Mouse (Mus musculus): Measurements from ENCODE around the gene Plekhg5. TPM values are rescaled to one million over a fixed set of nuclear protein-coding genes. Genes with fewer than 3 reads are reported as not detected.

Gene Plekhg5
- total RNA-seq, 1 experiment from 2014 or later: 5.6 TPM

GRCm38 (mm10) chr4:152135363-152135762 is 63.1 kb downstream of the Plekhg5 start:
- no peak for ATAC-seq (replicated peaks; ENCODE audit: insufficient number of reproducible peaks, low FRiP score, low TSS enrichment, poor library complexity, severe bottlenecking)

GRCm38 (mm10) chr4:152136112-152136875 is 64.0 kb downstream of the Plekhg5 start:
- no peak for ATAC-seq (replicated peaks; ENCODE audit: insufficient number of reproducible peaks, low FRiP score, low TSS enrichment, poor library complexity, severe bottlenecking)

- ATAC-seq (replicated peaks; ENCODE audit: insufficient number of reproducible peaks, low FRiP score, low TSS enrichment, poor library complexity, severe bottlenecking): no peak
Measured at GRCm38 (mm10) chr4:152136876-152137250, 64.6 kb downstream of the Plekhg5 start.

GRCm38 (mm10) chr4:152138497-152139260 is 66.4 kb downstream of the Plekhg5 start:
- ATAC-seq (replicated peaks; ENCODE audit: insufficient number of reproducible peaks, low FRiP score, low TSS enrichment, poor library complexity, severe bottlenecking): peak; percentile 82

GRCm38 (mm10) chr4:152140441-152140840 is 68.1 kb downstream of the Plekhg5 start:
- ATAC-seq (replicated peaks; ENCODE audit: insufficient number of reproducible peaks, low FRiP score, low TSS enrichment, poor library complexity, severe bottlenecking): 0 out of 2 replicates have a peak, but pooled peaks have one; percentile 41

- no peak for ATAC-seq (replicated peaks; ENCODE audit: insufficient number of reproducible peaks, low FRiP score, low TSS enrichment, poor library complexity, severe bottlenecking)
Measured at GRCm38 (mm10) chr4:152141521-152142135, 69.3 kb downstream of the Plekhg5 start.

GRCm38 (mm10) chr4:152143632-152144031 is 71.3 kb downstream of the Plekhg5 start:
- ATAC-seq (replicated peaks; ENCODE audit: insufficient number of reproducible peaks, low FRiP score, low TSS enrichment, poor library complexity, severe bottlenecking): no peak

- ATAC-seq (replicated peaks; ENCODE audit: insufficient number of reproducible peaks, low FRiP score, low TSS enrichment, poor library complexity, severe bottlenecking): no peak
Measured at GRCm38 (mm10) chr4:152145473-152145872, 73.2 kb downstream of the Plekhg5 start.

- no peak for ATAC-seq (replicated peaks; ENCODE audit: insufficient number of reproducible peaks, low FRiP score, low TSS enrichment, poor library complexity, severe bottlenecking)
Measured at GRCm38 (mm10) chr4:152146033-152146827, 73.9 kb downstream of the Plekhg5 start.

- no peak for ATAC-seq (replicated peaks; ENCODE audit: insufficient number of reproducible peaks, low FRiP score, low TSS enrichment, poor library complexity, severe bottlenecking)
Measured at GRCm38 (mm10) chr4:152150546-152150945, 78.2 kb downstream of the Plekhg5 start.

GRCm38 (mm10) chr4:152151451-152151965 is 79.2 kb downstream of the Plekhg5 start:
- no peak for ATAC-seq (replicated peaks; ENCODE audit: insufficient number of reproducible peaks, low FRiP score, low TSS enrichment, poor library complexity, severe bottlenecking)

GRCm38 (mm10) chr4:152151966-152152544 is 79.8 kb downstream of the Plekhg5 start, which contains the start of gene Espn:
Espn (minus strand) TSS chr4:152152371.
- no peak for ATAC-seq (replicated peaks; ENCODE audit: insufficient number of reproducible peaks, low FRiP score, low TSS enrichment, poor library complexity, severe bottlenecking)

- peak; percentile 87 for ATAC-seq (replicated peaks; ENCODE audit: insufficient number of reproducible peaks, low FRiP score, low TSS enrichment, poor library complexity, severe bottlenecking)
Measured at GRCm38 (mm10) chr4:152153771-152154177, 81.5 kb downstream of the Plekhg5 start.

GRCm38 (mm10) chr4:152155019-152155418 is 82.7 kb downstream of the Plekhg5 start:
- no peak for ATAC-seq (replicated peaks; ENCODE audit: insufficient number of reproducible peaks, low FRiP score, low TSS enrichment, poor library complexity, severe bottlenecking)

- ATAC-seq (replicated peaks; ENCODE audit: insufficient number of reproducible peaks, low FRiP score, low TSS enrichment, poor library complexity, severe bottlenecking): no peak
Measured at GRCm38 (mm10) chr4:152157779-152158584, 85.7 kb downstream of the Plekhg5 start.

GRCm38 (mm10) chr4:152158585-152159284 is 86.4 kb downstream of the Plekhg5 start, which contains the start of gene Hes2:
Hes2 (plus strand) TSS chr4:152158867.
- no peak for ATAC-seq (replicated peaks; ENCODE audit: insufficient number of reproducible peaks, low FRiP score, low TSS enrichment, poor library complexity, severe bottlenecking)

- ATAC-seq (replicated peaks; ENCODE audit: insufficient number of reproducible peaks, low FRiP score, low TSS enrichment, poor library complexity, severe bottlenecking): no peak
Measured at GRCm38 (mm10) chr4:152159285-152159678, 87.0 kb downstream of the Plekhg5 start.
